Mouse (Mus musculus) limb, embryonic 13.5 days (tissue): ENCODE data around the gene Slc12a6. TPM values are rescaled to one million over a fixed set of nuclear protein-coding genes. Genes with fewer than 3 reads are reported as not detected.
A peak's percentile ranks its signal among the peaks of the same experiment; 100 is the strongest.

Experiments
- ATAC-seq: fragments of 200-750 bp; cut with Nextera tagmentation; 2 replicates; pipeline ENCODE4 v1.8.0; 2017; ENCODE audit warnings: low read depth, moderate number of reproducible peaks, moderate TSS enrichment; ENCODE audit not compliant: low FRiP score
- H3K27ac ChIP-seq: fragments of 300-500 bp; sonication (generic); 2 replicates; pipeline ENCODE4 v1.5.1; 2015; ENCODE audit warnings: inconsistent platforms, mild to moderate bottlenecking, moderate library complexity
- H3K27me3 ChIP-seq: fragments of 300-500 bp; sonication (generic); 2 replicates; pipeline ENCODE4 v1.6.1; 2015; ENCODE audit warnings: mild to moderate bottlenecking, inconsistent platforms
- H3K36me3 ChIP-seq: fragments of 300-500 bp; sonication (generic); 2 replicates; pipeline ENCODE4 v1.6.1; 2015; ENCODE audit warnings: inconsistent platforms, mild to moderate bottlenecking, moderate library complexity
- H3K4me1 ChIP-seq: fragments of 300-500 bp; sonication (generic); 2 replicates; pipeline ENCODE4 v1.6.1; 2015; ENCODE audit warnings: inconsistent platforms
- H3K4me2 ChIP-seq: fragments of 300-500 bp; sonication (generic); replicated peaks from 2 replicates; pipeline ENCODE4 v1.6.1; 2015; ENCODE audit warnings: inconsistent platforms, mild to moderate bottlenecking, moderate library complexity
- H3K4me3 ChIP-seq: fragments of 300-500 bp; sonication (generic); 2 replicates; pipeline ENCODE4 v1.5.1; 2015; ENCODE audit warnings: moderate library complexity, mild to moderate bottlenecking, inconsistent platforms
- H3K9ac ChIP-seq: fragments of 300-500 bp; sonication (generic); 2 replicates; pipeline ENCODE4 v1.6.1; 2015; ENCODE audit warnings: mild to moderate bottlenecking, inconsistent platforms
- H3K9me3 ChIP-seq: fragments of 300-500 bp; sonication (generic); 2 replicates; pipeline ENCODE4 v1.6.1; 2016; ENCODE audit warnings: inconsistent platforms
- WGBS: fragments of 180-500 bp; shearing (Covaris S2); methylation state at CpG from one replicate; pipeline ENCODE4 v1.1.7; 2015; 5-methylcytosine and 5-hydroxymethylcytosine counted together
- polyA plus RNA-seq: library from polyadenylated mRNA; unstranded; fragments of >200 nt; fragmentation: Nextera tagmentation; extraction: Ambion mirVana; gene quantifications from 2 replicates; pipeline ENCODE4 v1.2.1, GENCODE M21; 2015

Slc12a6 gene
- polyA plus RNA-seq, 1 experiment from 2014 or later: 9.2 TPM

DNA sequence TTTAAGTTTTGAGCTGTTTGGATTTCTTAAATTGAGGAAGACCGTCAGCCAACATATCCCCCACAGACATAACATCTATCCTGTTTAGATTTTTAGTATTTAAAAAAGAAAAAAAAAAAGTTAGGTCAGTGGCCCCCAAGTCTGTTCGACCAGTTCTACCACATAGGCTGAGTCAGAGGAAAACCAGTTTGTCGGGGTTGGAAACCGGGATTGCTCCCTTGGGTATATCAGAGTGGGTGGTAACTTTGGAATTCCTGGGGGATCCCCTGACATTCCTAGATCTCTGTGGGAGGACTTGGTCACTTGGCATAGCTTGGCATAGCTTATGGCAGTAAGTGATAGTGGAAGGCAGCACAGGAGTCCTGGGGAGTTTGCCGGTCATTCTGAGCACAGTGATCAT, 20.3 kb upstream of the Slc12a6 start:
- ATAC-seq: no peak
- WGBS: 80% methylated on average over 5 of the region's 5 CpGs

DNA sequence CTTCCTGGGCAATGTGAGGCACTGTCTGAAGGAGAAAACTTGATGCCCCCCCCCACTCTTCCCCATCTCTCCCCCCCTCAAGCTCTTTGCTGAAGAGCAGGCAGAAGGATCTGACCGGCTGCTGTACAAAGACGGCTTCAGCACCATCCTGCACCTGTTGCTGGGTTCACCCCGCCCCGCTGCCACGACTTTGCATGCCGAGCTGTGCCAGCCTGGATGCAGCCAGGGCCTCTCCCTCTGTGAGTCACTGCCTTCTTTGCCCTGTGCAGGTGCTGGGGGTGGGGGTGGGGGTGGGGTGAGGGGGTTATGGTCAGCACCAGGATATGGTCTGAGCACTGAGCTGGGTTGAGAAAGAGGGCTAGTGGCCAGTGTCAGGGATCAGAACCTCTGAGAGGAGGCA, 19.4 kb upstream of the Slc12a6 start:
- Histone ChIP-seq H3K4me1 (peaks cover 3% of the 10 kb centered on the region; the same call in 1 of the 2 replicates), H3K27me3 (no peaks in the 10 kb centered on the region), H3K9ac (no peak overlapping the region), H3K4me2 (no peak overlapping the region), H3K4me3 (no peak overlapping the region), H3K27ac (no peak overlapping the region), H3K36me3 (peaks cover 41% of the 10 kb centered on the region), H3K9me3 (no peaks in the 10 kb centered on the region)
- 90% methylated on average over 6 of the region's 6 CpGs for WGBS
- no peak for ATAC-seq

More for the DNA sequence above, 20.3 kb upstream of the Slc12a6 start:
- no peak overlapping the region for H3K4me3 ChIP-seq
- no peak overlapping the region for H3K27ac ChIP-seq
- H3K4me1 ChIP-seq: peaks cover 12% of the 10 kb centered on the region
- no peak overlapping the region for H3K4me2 ChIP-seq
- H3K9me3 ChIP-seq: no peaks in the 10 kb centered on the region
- no peaks in the 10 kb centered on the region for H3K27me3 ChIP-seq
- H3K36me3 ChIP-seq: peaks cover 41% of the 10 kb centered on the region
- no peak overlapping the region for H3K9ac ChIP-seq

DNA sequence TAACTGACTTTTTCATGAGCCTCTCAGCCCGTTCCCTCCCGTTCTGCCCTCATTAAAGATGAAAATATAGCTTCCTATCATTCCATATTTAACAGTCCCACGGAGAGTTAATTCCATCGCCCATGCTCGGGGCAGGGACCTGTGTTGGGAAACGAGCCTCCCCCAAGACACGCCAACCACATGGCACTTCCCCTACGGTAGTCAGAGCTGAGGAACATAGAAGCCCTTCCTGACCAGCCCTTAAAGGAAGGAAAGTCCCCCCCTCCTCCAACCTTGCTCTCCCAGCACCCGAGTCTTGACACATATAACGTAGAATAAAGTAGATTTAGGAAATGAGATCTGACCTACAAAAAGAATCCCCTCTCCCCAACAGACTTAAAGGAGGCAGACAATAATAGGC, 18.3 kb upstream of the Slc12a6 start:
- Histone ChIP-seq H3K4me3 (no peak overlapping the region), H3K27me3 (no peaks in the 10 kb centered on the region), H3K4me1 (no peaks in the 10 kb centered on the region), H3K9me3 (no peaks in the 10 kb centered on the region), H3K9ac (no peak overlapping the region), H3K36me3 (peaks cover 41% of the 10 kb centered on the region), H3K27ac (no peak overlapping the region), H3K4me2 (no peak overlapping the region)
- 80% methylated on average over 10 of the region's 10 CpGs for WGBS
- no peak for ATAC-seq

DNA sequence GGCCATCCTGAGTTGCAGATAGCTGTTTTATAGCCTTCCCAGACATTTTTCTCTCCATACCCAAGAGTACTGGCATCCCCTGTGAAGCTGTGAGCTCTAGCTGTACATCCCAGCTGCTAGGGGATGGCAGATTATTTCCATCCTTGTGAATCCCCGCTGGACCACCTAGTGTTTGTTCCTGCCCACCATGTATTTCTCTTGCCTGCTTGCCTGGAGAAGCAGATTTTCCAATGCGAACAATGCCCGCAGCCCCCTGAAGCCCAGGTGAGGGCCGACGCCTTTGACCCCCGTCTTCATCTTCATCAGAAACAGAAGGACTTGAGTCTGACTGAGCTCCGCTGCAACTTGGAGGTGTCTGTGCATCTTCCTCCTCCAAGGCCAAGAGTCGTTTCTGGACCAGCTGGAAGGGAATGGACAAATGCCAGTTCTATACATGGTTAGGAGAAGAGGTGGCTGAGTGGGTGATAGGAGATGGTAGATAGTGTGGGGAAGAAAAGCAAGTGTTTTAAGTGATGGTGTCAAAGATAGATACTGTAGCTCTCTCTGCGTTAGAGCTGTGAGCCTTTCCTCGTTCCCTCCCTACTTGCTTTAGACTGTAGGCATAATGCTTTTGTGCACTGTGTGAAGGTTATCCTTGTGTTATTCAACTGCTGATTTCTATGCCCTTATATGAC, 15.7 kb upstream of the Slc12a6 start:
- H3K27me3 ChIP-seq: no peaks in the 10 kb centered on the region
- no peak overlapping the region for H3K9ac ChIP-seq
- no peak overlapping the region for H3K4me3 ChIP-seq
- no peak overlapping the region for H3K27ac ChIP-seq
- peaks cover 19% of the 10 kb centered on the region for H3K36me3 ChIP-seq
- no peak overlapping the region for H3K4me2 ChIP-seq
- H3K4me1 ChIP-seq: peaks cover 4% of the 10 kb centered on the region; the same call in 1 of the 2 replicates
- no peak for ATAC-seq
- WGBS: 92% methylated on average over 10 of the region's 10 CpGs
- no peaks in the 10 kb centered on the region for H3K9me3 ChIP-seq

DNA sequence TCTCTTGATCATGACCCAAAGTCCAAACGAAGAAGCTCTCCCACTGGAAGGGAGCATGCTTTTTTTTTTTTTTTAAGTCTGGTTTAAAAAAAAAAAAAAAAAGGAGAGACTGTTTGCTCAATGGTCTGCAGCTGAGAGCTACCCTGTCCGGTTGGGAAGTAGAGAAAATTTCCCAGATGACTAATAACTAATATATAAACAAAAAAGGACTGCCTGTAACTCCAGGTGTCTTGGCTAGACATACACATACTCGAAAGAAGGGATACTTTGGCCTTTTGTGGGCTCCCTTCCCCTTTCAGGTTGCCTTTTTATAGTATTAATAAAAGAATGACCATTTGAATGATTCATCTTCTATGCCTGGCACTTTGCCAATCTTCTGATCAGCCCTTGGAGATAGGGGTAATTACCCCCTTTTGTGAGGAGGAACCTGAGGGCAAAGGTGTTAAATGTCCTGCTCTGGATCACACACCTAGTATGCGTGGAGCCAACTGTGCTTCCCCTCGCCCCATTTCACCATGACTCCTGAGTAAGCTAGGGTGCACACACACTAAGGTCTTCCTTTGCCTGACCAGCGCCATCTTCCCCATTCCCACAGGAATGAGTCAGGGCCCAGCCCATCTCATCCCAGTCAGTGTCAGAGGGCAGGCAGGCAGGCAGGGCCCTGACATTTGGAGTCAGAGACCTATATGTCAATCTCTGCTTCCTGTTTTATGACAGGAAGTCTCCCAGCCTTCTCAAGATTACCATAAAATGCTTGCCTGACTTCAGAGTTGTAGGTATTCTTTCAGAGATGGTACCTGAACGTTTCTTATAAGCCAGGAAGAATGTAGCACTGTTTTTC, 10.7 kb upstream of the Slc12a6 start:
- Histone ChIP-seq H3K9ac (no peak overlapping the region), H3K4me1 (peaks cover 4% of the 10 kb centered on the region; the same call in 1 of the 2 replicates), H3K27ac (no peak overlapping the region), H3K27me3 (no peaks in the 10 kb centered on the region), H3K4me3 (no peak overlapping the region), H3K9me3 (no peaks in the 10 kb centered on the region), H3K4me2 (no peak overlapping the region), H3K36me3 (no peaks in the 10 kb centered on the region)
- ATAC-seq: no peak
- 63% methylated on average over 7 of the region's 7 CpGs for WGBS

DNA sequence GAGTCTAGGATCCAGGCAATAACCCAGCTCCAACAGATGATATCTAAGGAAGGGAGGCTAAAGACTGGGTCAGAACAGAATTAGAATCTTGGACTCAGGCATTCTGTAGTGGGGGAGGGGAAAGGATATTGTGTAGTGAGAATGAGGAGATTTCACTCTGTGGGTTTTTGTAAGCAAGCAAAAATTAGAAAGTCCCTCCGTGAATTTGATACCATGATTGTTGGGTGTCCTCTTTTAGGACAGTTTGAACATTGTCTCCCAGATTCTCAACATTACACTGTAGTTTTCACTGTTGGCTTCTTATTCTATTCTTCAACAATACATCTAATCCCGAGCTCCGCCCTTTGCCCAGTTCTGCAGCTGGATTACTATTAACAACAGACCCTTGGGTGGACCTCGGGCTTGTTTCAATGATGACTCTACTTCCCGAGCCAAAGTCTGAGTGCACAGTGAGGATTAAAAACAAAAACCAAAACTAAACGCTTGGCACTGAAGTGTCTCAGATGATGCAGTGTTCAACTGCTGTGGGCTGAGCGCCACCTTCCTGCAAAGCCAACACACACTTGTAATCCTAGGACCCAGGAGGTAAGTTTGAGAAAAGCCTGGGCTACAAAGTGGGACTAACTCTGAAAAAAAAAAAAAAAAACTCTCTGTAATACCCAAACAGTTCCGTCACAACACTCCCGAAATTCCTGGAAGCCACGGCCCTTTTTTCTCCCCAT, 6.2 kb upstream of the Slc12a6 start, which contains the start of gene Nutm1:
Gene Nutm1, minus strand, starts transcription at position 51 of the 722 bp plus-strand sequence.
- Histone ChIP-seq H3K4me1 (peaks cover 11% of the 10 kb centered on the region), H3K27ac (no peak within 1 kb of the TSS), H3K36me3 (no peaks in the 10 kb centered on the region), H3K9me3 (no peaks in the 10 kb centered on the region), H3K4me3 (no peak within 1 kb of the TSS), H3K9ac (no peak within 1 kb of the TSS), H3K4me2 (no peak within 1 kb of the TSS), H3K27me3 (no peaks in the 10 kb centered on the region)
- no peak for ATAC-seq
- 77% methylated on average over 10 of the region's 10 CpGs for WGBS

DNA sequence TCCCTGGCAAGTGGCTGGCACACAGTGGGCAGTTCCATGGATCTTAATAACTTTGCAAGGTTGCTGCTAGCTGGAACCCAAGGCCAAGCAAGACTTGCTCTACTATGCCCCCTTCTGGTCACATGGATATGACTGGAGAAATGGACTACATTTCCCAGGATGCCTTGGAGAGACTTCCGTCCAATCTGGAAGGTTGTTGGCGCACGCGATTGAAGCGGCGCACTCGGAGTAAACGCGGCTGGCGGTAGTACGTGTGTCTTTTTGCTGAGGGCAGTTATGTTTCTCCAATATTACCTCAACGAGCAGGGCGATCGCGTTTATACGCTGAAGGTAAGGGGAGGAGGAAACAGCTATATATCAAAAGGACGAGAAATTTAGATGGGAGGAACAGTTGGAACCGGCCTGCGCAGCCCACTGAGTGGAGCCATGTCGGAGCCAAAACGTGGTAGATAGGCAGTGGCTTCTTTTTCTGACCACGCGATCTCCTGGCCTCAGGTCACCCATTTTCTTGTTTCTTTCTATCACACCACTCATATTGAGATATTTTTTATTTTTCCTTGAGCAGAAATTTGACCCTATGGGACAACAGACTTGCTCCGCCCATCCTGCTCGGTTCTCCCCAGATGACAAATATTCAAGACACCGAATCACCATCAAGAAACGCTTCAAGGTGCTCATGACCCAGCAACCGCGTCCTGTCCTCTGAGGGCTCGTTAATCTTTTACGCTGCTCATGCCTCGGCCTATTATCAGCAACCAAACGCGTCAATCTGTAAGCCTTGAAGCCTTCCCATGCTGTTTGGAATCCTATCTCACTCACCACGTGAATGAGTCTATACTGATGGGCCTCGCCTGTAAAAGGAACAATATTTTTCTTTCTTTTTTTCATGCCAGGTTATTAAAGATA, 3.6 kb upstream of the Slc12a6 start, which contains the start of gene Nop10:
Gene Nop10, plus strand, starts transcription at position 179 of the 906 bp plus-strand sequence.
- H3K9ac ChIP-seq: peak within 1 kb of the TSS; percentile 72
- no peaks in the 10 kb centered on the region for H3K27me3 ChIP-seq
- no peaks in the 10 kb centered on the region for H3K36me3 ChIP-seq
- under 1% methylated on average over 36 of the region's 36 CpGs for WGBS
- H3K4me2 ChIP-seq: peak within 1 kb of the TSS; percentile 75
- H3K9me3 ChIP-seq: no peaks in the 10 kb centered on the region
- peak; percentile 65 for ATAC-seq
- H3K27ac ChIP-seq: peak within 1 kb of the TSS; percentile 48; the same call in 1 of the 2 replicates
- peak within 1 kb of the TSS; percentile 66 for H3K4me3 ChIP-seq
- peaks cover 24% of the 10 kb centered on the region for H3K4me1 ChIP-seq

DNA sequence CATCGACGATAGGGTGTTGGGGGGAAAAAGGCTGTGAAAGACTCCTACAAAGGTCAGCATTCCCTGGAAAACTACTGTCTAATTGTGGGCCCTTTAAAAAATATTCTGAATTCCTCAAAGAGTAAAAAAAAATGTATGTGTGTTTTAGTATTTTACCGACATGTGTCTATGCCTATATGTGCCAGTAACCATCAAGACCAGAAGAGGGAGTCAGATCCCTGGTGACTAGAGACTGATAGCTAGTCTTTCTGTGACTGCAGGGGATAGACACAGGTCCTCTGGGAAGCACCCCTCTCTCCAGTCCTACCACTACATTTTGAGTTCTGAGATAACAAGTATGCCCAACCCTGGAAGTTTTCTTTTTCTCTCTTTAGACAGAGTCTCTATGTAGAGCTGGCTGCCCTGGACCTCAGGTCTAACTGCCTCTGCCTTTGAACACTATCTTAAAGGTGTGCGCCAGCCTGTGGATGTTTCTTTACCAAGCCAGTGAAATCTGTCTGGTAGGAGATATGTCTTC, 2.8 kb upstream of the Slc12a6 start:
- 34% methylated on average over 4 of the region's 4 CpGs for WGBS
- no peak overlapping the region for H3K27ac ChIP-seq
- H3K4me1 ChIP-seq: peaks cover 30% of the 10 kb centered on the region
- H3K4me2 ChIP-seq: peak overlapping the region; percentile 75
- H3K36me3 ChIP-seq: no peaks in the 10 kb centered on the region
- peak overlapping the region; percentile 66 for H3K4me3 ChIP-seq
- ATAC-seq: no peak
- H3K9me3 ChIP-seq: no peaks in the 10 kb centered on the region
- peak overlapping the region; percentile 72 for H3K9ac ChIP-seq
- no peaks in the 10 kb centered on the region for H3K27me3 ChIP-seq

DNA sequence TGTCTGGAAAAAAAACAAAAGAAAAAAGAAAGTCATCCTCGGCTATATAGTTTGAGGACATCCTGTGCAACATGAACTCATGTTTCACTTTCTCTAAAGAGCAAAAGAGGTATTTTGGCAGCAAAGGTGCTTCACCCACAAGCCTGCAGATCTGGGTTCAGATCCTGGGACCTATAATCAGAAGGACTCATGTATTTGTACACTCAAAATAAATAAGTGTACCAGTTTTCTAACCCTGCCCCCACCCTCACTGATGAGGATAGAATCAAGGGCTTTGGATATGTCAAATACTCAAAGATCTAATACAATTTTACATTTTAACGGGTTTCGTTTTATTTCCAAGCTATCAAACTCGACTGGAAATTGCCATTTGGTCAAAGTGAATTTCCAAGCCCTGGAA, 1.3 kb upstream of the Slc12a6 start:
- no peak for ATAC-seq
- Histone ChIP-seq H3K4me3 (no peak overlapping the region), H3K4me2 (no peak overlapping the region), H3K4me1 (peaks cover 34% of the 10 kb centered on the region), H3K27ac (no peak overlapping the region), H3K9me3 (no peaks in the 10 kb centered on the region), H3K36me3 (no peaks in the 10 kb centered on the region), H3K27me3 (no peaks in the 10 kb centered on the region), H3K9ac (no peak overlapping the region)
- 75% methylated on average over 4 of the region's 4 CpGs for WGBS

DNA sequence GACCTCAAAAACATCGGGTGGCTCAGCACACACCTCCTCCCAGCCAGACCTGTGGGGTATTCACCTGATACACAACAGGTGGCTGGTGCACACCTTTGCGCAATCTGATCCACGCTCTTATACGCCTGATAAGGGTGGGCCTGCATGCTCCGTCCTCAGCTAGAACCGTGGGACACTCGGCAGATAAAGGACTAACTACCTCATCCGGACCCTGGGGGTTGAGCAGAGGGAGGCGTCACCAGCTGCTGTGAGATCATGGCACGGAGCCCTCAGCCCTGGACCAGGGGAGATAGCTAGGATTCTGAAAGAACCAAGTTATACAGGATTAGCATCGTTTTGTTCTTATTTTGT, 592 bp downstream of the Slc12a6 start, which contains the start of gene Gm21985:
Gene Gm21985, plus strand, starts transcription at position 73 of the 351 bp plus-strand sequence.
- ATAC-seq: peak; percentile 12
- H3K4me1 ChIP-seq: peaks cover 34% of the 10 kb centered on the region
- H3K9me3 ChIP-seq: no peaks in the 10 kb centered on the region
- no peaks in the 10 kb centered on the region for H3K36me3 ChIP-seq
- no peaks in the 10 kb centered on the region for H3K27me3 ChIP-seq
- H3K9ac ChIP-seq: peak within 1 kb of the TSS; percentile 76
- 2% methylated on average over 11 of the region's 11 CpGs for WGBS
- H3K27ac ChIP-seq: peak within 1 kb of the TSS; percentile 80
- H3K4me3 ChIP-seq: peak within 1 kb of the TSS; percentile 76
- peak within 1 kb of the TSS; percentile 95 for H3K4me2 ChIP-seq

DNA sequence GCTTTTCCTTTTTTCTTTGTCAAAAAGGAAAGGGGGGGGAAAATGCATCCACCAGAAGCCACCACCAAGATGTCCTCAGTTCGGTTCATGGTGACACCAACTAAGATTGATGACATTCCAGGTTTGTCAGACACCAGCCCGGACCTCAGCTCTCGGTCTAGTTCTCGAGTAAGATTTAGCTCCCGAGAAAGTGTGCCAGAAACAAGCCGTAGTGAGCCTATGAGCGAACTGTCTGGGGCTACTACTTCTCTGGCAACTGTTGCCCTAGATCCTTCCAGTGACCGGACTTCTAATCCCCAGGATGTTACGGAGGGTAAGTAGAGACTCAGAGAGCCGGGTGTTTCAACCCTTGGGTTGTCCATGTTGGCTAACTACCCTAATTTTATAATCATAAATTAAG, 1.2 kb downstream of the Slc12a6 start:
- Histone ChIP-seq H3K27ac (no peak overlapping the region), H3K4me2 (peak overlapping the region; percentile 95), H3K9ac (peak overlapping the region; percentile 76), H3K9me3 (no peaks in the 10 kb centered on the region), H3K4me1 (peaks cover 34% of the 10 kb centered on the region), H3K4me3 (peak overlapping the region; percentile 76), H3K36me3 (no peaks in the 10 kb centered on the region), H3K27me3 (no peaks in the 10 kb centered on the region)
- WGBS: 35% methylated on average over 10 of the region's 10 CpGs
- ATAC-seq: no peak
